Mouse (Mus musculus) testis, adult 2 months (tissue): ENCODE measurements around the gene Olfr1331. TPM values are rescaled to one million over a fixed set of nuclear protein-coding genes. Genes with fewer than 3 reads are reported as not detected.

Source experiments
- polyA plus RNA-seq: library from polyadenylated mRNA; depleted of rRNA; stranded (reverse); fragments of >200 nt; gene quantifications from 2 replicates; pipeline ENCODE4 v1.2.3, GENCODE M21; 2012; rRNA removed

Gene Olfr1331
- polyA plus RNA-seq, 1 experiment: not detected

Other genes starting within 250 kb of the Olfr1331 start
- gene Cfap57, start 243.9 kb upstream of the Olfr1331 start, polyA plus RNA-seq: 53.3 and 55.1 TPM in 2 replicates
- 45.0 and 46.4 TPM in 2 replicates for gene Ebna1bp2, start 243.8 kb upstream of the Olfr1331 start, polyA plus RNA-seq
- gene Olfr62, start 205.7 kb upstream of the Olfr1331 start, polyA plus RNA-seq: 0.20 and 0.36 TPM in 2 replicates
- not detected in 2 replicates for gene Olfr1342, start 171.9 kb upstream of the Olfr1331 start, polyA plus RNA-seq
- gene Olfr1341, start 161.1 kb upstream of the Olfr1331 start, polyA plus RNA-seq: 0.15 TPM in 1 of 2 replicates, not detected in the other
- not detected in 2 replicates for gene Olfr1340, start 144.5 kb upstream of the Olfr1331 start, polyA plus RNA-seq
- gene Olfr1339, start 132.5 kb upstream of the Olfr1331 start, polyA plus RNA-seq: not detected in 2 replicates
- gene Olfr1338, start 105.9 kb upstream of the Olfr1331 start, polyA plus RNA-seq: 0.11 TPM in 1 of 2 replicates, not detected in the other
- gene Olfr1337, start 82.1 kb upstream of the Olfr1331 start, polyA plus RNA-seq: not detected in 2 replicates
- not detected in 2 replicates for gene Olfr1335, start 54.7 kb upstream of the Olfr1331 start, polyA plus RNA-seq
- 0.07 and 0.11 TPM in 2 replicates for gene Olfr1333, start 28.4 kb upstream of the Olfr1331 start, polyA plus RNA-seq
- not detected in 2 replicates for gene Olfr1330, start 23.9 kb downstream of the Olfr1331 start, polyA plus RNA-seq
- gene Olfr1329, start 52.8 kb downstream of the Olfr1331 start, polyA plus RNA-seq: not detected in 2 replicates
- gene Olfr1328, start 74.0 kb downstream of the Olfr1331 start, polyA plus RNA-seq: not detected in 2 replicates
- gene Lao1, start 96.9 kb downstream of the Olfr1331 start, polyA plus RNA-seq: 0.09 and 0.14 TPM in 2 replicates
- 6.9 and 7.1 TPM in 2 replicates for gene Slc2a1, start 244.1 kb downstream of the Olfr1331 start, polyA plus RNA-seq